Mouse (Mus musculus) liver, postnatal 0 days (tissue): ENCODE results near the gene Zfp661.

Experiments used
- CTCF ChIP-seq: sonication (generic); IDR thresholded peaks from 2 replicates; pipeline ENCODE4 v1.5.1; 2016; ENCODE audit warnings: antibody characterized with exemption, low read depth
- EP300 ChIP-seq: IDR thresholded peaks from 2 replicates; pipeline ENCODE4 v1.6.1; 2016; ENCODE audit warnings: antibody characterized with exemption, low read depth, mild to moderate bottlenecking

GRCm38 (mm10) chr2:127627354-127627753, 40.5 kb upstream of the Zfp661 start:
- TF ChIP-seq CTCF (no peak), EP300 (no peak)
